Mouse (Mus musculus): Measurements from ENCODE around the gene Card6.

Card6 gene

GRCm38 (mm10) chr15:5081235-5081634 lies 27.1 kb downstream of the Card6 start:
- no peak for DNase-seq

- peak; percentile 50 to 56 for DNase-seq
These were observed 39.4 kb downstream of the Card6 start for GRCm38 (mm10) chr15:5068801-5069518.

DNA sequence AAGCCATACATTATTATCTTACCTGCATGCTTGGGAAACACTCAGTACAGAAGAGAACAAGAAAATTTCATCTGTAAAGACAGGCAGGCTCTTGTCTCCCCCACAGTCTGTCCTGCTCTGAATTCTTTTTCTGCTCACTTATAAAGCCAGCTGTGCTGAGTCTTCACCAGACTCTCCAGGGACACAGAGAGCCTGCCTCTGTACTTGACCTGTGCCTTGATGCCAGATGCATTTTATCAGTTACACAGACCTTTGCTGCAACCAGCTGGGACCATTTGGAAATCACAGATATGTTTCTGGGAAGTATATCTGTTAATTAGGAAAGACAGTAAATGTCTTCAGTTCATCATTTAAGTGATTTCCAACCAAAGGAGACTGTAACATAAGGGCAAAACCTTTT lies 44.7 kb downstream of the Card6 start, which contains the start of gene C7:
TSS of gene C7 (minus strand) at position 106 of the 400 bp plus-strand sequence.
- DNase-seq: peak; percentile 38 to 43
